Mouse (Mus musculus) neural tube, embryonic 11.5 days (tissue): ENCODE measurements around the gene Zdhhc21. TPM values are rescaled to one million over a fixed set of nuclear protein-coding genes. Genes with fewer than 3 reads are reported as not detected.

Source experiments
- ATAC-seq: fragments of 200-750 bp; cut with Nextera tagmentation; 2 replicates; pipeline ENCODE4 v1.8.0; 2017; ENCODE audit warnings: moderate number of reproducible peaks, mild to moderate bottlenecking, moderate TSS enrichment, moderate library complexity; ENCODE audit not compliant: insufficient read depth, low FRiP score, low TSS enrichment
- DNase-seq: peaks from one replicate; pipeline ENCODE4 v3.0.0-alpha.2; 2015; ENCODE audit warnings: low spot score
- H3K27ac ChIP-seq: fragments of 300-500 bp; sonication (generic); 2 replicates; pipeline ENCODE4 v1.5.1; 2014; ENCODE audit warnings: low read depth, mild to moderate bottlenecking, low read length
- H3K27me3 ChIP-seq: fragments of 300-500 bp; sonication (generic); 2 replicates; pipeline ENCODE4 v1.6.1; 2014; ENCODE audit warnings: mild to moderate bottlenecking, low read length, mixed read lengths; ENCODE audit not compliant: control insufficient read depth, insufficient read depth
- H3K36me3 ChIP-seq: fragments of 300-500 bp; sonication (generic); 2 replicates; pipeline ENCODE4 v1.6.1; 2014; ENCODE audit warnings: mild to moderate bottlenecking, low read length, moderate library complexity, mixed read lengths; ENCODE audit not compliant: control insufficient read depth, insufficient read depth
- H3K4me1 ChIP-seq: fragments of 300-500 bp; sonication (generic); 2 replicates; pipeline ENCODE4 v1.6.1; 2014; ENCODE audit warnings: low read length, mixed read lengths; ENCODE audit not compliant: control insufficient read depth, insufficient read depth
- H3K4me2 ChIP-seq: fragments of 300-500 bp; sonication (generic); 2 replicates; pipeline ENCODE4 v1.6.1; 2014; ENCODE audit warnings: low read depth, mild to moderate bottlenecking, moderate library complexity
- H3K4me3 ChIP-seq: fragments of 300-500 bp; sonication (generic); 2 replicates; pipeline ENCODE4 v1.5.1; 2014; ENCODE audit warnings: low read depth, low read length
- H3K9ac ChIP-seq: fragments of 300-500 bp; sonication (generic); 2 replicates; pipeline ENCODE4 v1.6.1; 2014; ENCODE audit warnings: mild to moderate bottlenecking, low read length
- H3K9me3 ChIP-seq: fragments of 300-500 bp; sonication (generic); 2 replicates; pipeline ENCODE4 v1.6.1; 2016; ENCODE audit warnings: low read length; ENCODE audit not compliant: control insufficient read depth
- WGBS: fragments of 180-500 bp; shearing (Covaris S2); extraction: QIAGEN DNeasy Blood & Tissue Kit; methylation state at CpG from one replicate; pipeline ENCODE4 v1.1.7; 2014; 5-methylcytosine and 5-hydroxymethylcytosine counted together
- polyA plus RNA-seq: library from polyadenylated mRNA; unstranded; fragments of >200 nt; fragmentation: Nextera tagmentation; extraction: Ambion mirVana; gene quantifications from 2 replicates; pipeline ENCODE4 v1.2.1, GENCODE M21; 2014

Zdhhc21 gene
- polyA plus RNA-seq, 1 experiment from 2014 or later: 14.1 TPM

DNA sequence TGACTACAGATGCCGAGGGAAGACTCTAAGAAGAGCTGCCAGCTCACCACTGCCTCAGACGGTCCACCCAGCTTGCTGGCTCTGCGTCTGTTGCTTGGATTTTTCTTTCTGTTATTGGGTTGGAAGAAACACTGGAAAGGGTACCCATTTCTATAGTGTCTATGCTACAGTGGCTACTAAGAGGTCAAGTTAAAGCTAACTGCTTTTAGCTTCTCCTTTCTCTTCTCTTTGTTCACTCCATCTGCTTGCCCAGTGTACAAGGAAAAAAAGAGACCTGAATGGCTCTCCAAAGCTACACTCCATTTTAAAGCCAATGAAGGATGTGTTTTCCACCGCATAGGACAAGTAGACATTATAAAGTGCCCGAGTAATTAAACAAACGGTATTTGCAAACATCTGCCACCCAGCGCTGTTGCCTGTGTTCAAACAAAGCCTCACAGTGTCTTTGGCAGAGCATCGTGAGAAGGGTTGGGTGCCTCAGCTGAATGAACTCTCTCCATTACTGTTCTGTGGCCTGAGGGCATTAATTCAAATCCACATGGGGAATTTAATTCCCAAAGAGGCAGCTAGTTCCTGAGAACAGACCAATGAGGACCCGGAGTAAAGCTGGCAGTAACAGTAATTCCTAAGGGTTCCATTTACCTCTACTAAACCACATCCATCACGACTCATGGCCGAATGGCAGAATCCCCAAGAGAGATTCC is 94.1 kb downstream of the Zdhhc21 start:
- no peak overlapping the region for H3K27ac ChIP-seq
- no peak overlapping the region for H3K4me3 ChIP-seq
- no peak overlapping the region for H3K9ac ChIP-seq
- H3K27me3 ChIP-seq: no peaks in the 10 kb centered on the region
- no peaks in the 10 kb centered on the region for H3K9me3 ChIP-seq
- WGBS: 63% methylated on average over 11 of the region's 11 CpGs
- no peaks in the 10 kb centered on the region for H3K36me3 ChIP-seq
- no peak overlapping the region for H3K4me2 ChIP-seq
- peak; percentile 43 for DNase-seq
- H3K4me1 ChIP-seq: peaks cover 4% of the 10 kb centered on the region; the same call in 1 of the 2 replicates
- peak; percentile 72 for ATAC-seq

DNA sequence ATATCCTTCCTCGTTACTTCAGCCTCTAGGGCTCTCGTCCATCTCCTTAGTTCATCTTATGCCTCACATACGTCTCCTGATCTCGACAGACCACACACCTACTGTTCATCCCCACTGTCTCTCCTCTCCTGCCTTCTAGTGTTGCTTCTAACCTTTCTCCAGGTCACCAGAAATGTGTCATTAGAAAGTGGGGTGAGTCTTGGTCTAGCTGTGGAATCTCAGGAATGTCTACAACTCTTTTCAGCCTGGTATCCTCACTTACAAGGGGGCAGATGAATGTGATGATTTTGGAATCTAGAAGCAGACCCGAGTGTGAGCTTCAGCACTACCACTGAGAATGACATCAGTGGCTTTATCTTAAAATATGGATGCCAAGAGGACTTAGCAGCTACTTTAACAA is 96.2 kb downstream of the Zdhhc21 start:
- H3K9ac ChIP-seq: no peak overlapping the region
- no peak overlapping the region for H3K27ac ChIP-seq
- H3K27me3 ChIP-seq: no peaks in the 10 kb centered on the region
- peaks cover 4% of the 10 kb centered on the region; the same call in 1 of the 2 replicates for H3K4me1 ChIP-seq
- whole genome bisulfite sequencing: 46% methylated on average over 5 of the region's 5 CpGs
- no peak for DNase-seq
- no peak for ATAC-seq
- H3K36me3 ChIP-seq: no peaks in the 10 kb centered on the region
- H3K4me3 ChIP-seq: no peak overlapping the region
- H3K4me2 ChIP-seq: no peak overlapping the region
- H3K9me3 ChIP-seq: no peaks in the 10 kb centered on the region

DNA sequence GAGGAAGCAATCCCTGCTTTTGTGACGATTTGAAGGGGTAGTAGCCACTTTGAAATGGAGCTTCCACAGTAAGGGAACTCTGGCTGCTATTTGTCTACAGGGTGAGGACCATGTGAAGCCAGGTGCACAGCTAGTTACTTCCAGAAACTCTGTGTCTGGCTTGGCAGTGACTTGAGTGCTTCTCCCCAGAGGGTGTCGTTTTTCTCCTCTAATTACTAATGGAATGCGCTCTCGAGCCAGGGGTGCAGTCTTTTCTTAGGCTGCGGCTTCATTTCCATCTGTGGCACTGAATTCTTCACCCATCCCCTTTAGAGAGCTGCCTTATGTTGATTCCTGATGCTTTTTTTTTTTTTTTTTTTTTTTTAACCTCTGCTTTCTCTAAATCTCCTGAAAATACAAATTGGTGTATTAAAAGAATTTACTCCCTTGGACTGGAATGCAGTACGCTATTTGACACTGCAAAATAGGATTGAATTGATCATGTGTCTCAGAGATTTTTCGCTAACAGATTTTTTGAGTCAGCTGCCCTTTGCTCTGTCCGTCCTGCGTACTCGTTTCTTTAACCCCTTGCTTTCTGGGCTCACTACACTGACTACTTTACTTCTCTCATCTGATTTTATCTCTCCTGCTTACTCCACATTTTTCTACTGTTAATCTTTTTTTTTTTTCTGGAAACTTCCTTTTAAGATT is 97.2 kb downstream of the Zdhhc21 start:
- ATAC-seq: no peak
- H3K36me3 ChIP-seq: no peaks in the 10 kb centered on the region
- H3K27ac ChIP-seq: no peak overlapping the region
- H3K9ac ChIP-seq: no peak overlapping the region
- DNase-seq: peak; percentile 28
- no peaks in the 10 kb centered on the region for H3K27me3 ChIP-seq
- H3K4me1 ChIP-seq: peaks cover 4% of the 10 kb centered on the region; the same call in 1 of the 2 replicates
- no peaks in the 10 kb centered on the region for H3K9me3 ChIP-seq
- H3K4me2 ChIP-seq: no peak overlapping the region
- WGBS: 10% methylated on average over 10 of the region's 10 CpGs
- no peak overlapping the region for H3K4me3 ChIP-seq

DNA sequence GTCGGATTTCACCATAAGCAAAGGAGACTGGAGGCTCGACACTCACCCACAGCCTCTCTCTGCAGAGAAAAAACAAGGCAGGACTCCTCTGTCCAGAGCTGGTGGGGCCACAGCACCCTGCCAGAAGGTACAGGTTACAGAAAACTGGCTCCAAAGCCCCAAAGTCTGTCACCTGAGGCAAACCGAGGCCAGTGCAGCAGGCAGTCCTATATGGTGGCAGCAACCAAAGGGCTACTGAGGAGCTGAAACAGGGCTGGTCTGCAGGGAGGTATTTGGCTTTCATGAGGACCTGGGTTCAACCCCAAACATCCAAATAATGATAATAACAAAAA is 103.5 kb downstream of the Zdhhc21 start:
- DNase-seq: no peak
- H3K36me3 ChIP-seq: no peaks in the 10 kb centered on the region
- H3K9ac ChIP-seq: no peak overlapping the region
- WGBS: 5% methylated on average over 3 of the region's 3 CpGs
- no peak overlapping the region for H3K4me3 ChIP-seq
- 0 out of 2 replicates have a peak, but pooled peaks have one; percentile 16 for ATAC-seq
- H3K4me2 ChIP-seq: no peak overlapping the region
- no peaks in the 10 kb centered on the region for H3K27me3 ChIP-seq
- no peak overlapping the region for H3K27ac ChIP-seq
- peaks cover 6% of the 10 kb centered on the region; the same call in 1 of the 2 replicates for H3K4me1 ChIP-seq
- H3K9me3 ChIP-seq: no peaks in the 10 kb centered on the region

DNA sequence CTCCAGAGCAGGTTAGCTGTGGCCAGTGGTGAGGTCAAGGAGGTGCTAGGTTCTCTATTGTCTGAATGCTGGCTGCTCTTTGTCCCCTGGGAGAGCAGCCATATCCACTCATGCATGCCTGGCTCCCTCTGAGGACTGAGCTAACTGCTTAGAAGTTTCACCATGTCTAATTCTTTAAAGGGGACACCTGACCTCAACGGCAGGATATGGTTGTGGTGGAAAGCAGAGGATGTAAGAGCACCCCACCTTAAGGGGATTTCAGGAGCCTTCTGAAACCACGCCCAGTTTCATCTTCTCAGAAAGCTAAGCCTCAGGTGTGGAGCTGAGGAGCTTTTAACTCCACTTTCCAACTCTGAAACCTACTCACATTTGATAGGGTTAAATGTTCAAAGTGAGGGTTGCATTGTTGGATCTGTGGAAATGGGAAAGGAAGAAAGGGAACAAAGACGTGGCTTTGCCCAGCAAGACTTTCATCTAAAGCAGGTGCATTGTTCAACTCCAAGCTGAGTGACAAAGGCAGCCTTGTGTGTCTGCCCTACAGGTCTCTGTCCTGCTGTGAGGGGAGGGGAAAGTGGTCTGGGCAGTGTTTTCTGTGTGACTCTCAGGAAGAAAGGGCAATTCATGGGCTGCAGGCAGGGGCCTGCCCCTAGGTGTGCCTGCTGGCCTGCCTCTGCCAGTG is 104.0 kb downstream of the Zdhhc21 start:
- DNase-seq (no peak), ATAC-seq (peak; percentile 58)
- no peak overlapping the region for H3K4me3 ChIP-seq
- peaks cover 6% of the 10 kb centered on the region; the same call in 1 of the 2 replicates for H3K4me1 ChIP-seq
- H3K27me3 ChIP-seq: no peaks in the 10 kb centered on the region
- 16% methylated on average over 3 of the region's 3 CpGs for WGBS
- H3K36me3 ChIP-seq: no peaks in the 10 kb centered on the region
- H3K4me2 ChIP-seq: no peak overlapping the region
- no peak overlapping the region for H3K27ac ChIP-seq
- no peak overlapping the region for H3K9ac ChIP-seq
- no peaks in the 10 kb centered on the region for H3K9me3 ChIP-seq

Other genes with a start within 250 kb of the Zdhhc21 start
- 29.1 and 31.0 TPM in 2 replicates for gene Nfib, start 154.2 kb downstream of the Zdhhc21 start, polyA plus RNA-seq
- 0.13 TPM in 1 of 2 replicates, not detected in the other for gene Cer1, start 25.2 kb upstream of the Zdhhc21 start, polyA plus RNA-seq
- 3.9 and 4.1 TPM in 2 replicates for gene Frem1, start 192.4 kb upstream of the Zdhhc21 start, polyA plus RNA-seq